Mouse (Mus musculus): ENCODE data around the gene Slc37a1.

The Slc37a1 gene

GRCm38 (mm10) chr17:31316998-31317397, 30.4 kb downstream of the Slc37a1 start:
- in situ Hi-C loops (cut with MboI, MseI): no loop called here

- in situ Hi-C loops (cut with MboI, MseI): no loop called here
Observed at GRCm38 (mm10) chr17:31317521-31318272, 31.1 kb downstream of the Slc37a1 start.

- in situ Hi-C loops (cut with MboI, MseI): no loop called here
Observed at GRCm38 (mm10) chr17:31318906-31319767, 32.5 kb downstream of the Slc37a1 start.

- in situ Hi-C loops (cut with MboI, MseI): no loop called here
Observed at GRCm38 (mm10) chr17:31321425-31321824, 34.8 kb downstream of the Slc37a1 start.

GRCm38 (mm10) chr17:31322446-31322845, 35.9 kb downstream of the Slc37a1 start:
- in situ Hi-C loops (cut with MboI, MseI): no loop called here

GRCm38 (mm10) chr17:31323379-31323778, 36.8 kb downstream of the Slc37a1 start:
- in situ Hi-C loops (cut with MboI, MseI): no loop called here

- in situ Hi-C loops (cut with MboI, MseI): no loop called here
Observed at GRCm38 (mm10) chr17:31324227-31324626, 37.6 kb downstream of the Slc37a1 start.

- in situ Hi-C loops (cut with MboI, MseI): loop anchor here in 1 of 2 experiments (5.0 kb wide), 1 partner anchor 167 kb away; no protein-coding TSS in a partner anchor
Observed at GRCm38 (mm10) chr17:31325451-31326219, 39.0 kb downstream of the Slc37a1 start.

- in situ Hi-C loops (cut with MboI, MseI): loop anchor here in 1 of 2 experiments (5.0 kb wide), 1 partner anchor 166 kb away; no protein-coding TSS in a partner anchor
Observed at GRCm38 (mm10) chr17:31326220-31326852, 39.7 kb downstream of the Slc37a1 start.

- in situ Hi-C loops (cut with MboI, MseI): loop anchor here in 1 of 2 experiments (5.0 kb wide), 1 partner anchor 164 kb away; no protein-coding TSS in a partner anchor
Observed at GRCm38 (mm10) chr17:31328466-31328865, 41.9 kb downstream of the Slc37a1 start.

GRCm38 (mm10) chr17:31330622-31331021, 44.0 kb downstream of the Slc37a1 start:
- in situ Hi-C loops (cut with MboI, MseI): no loop called here

GRCm38 (mm10) chr17:31331273-31331672, 44.7 kb downstream of the Slc37a1 start:
- in situ Hi-C loops (cut with MboI, MseI): no loop called here

GRCm38 (mm10) chr17:31331920-31332319, 45.3 kb downstream of the Slc37a1 start:
- in situ Hi-C loops (cut with MboI, MseI): no loop called here

GRCm38 (mm10) chr17:31332333-31332732, 45.7 kb downstream of the Slc37a1 start:
- in situ Hi-C loops (cut with MboI, MseI): no loop called here

- in situ Hi-C loops (cut with MboI, MseI): no loop called here
Observed at GRCm38 (mm10) chr17:31334509-31335260, 48.1 kb downstream of the Slc37a1 start.

GRCm38 (mm10) chr17:31335344-31336080, 48.9 kb downstream of the Slc37a1 start:
- in situ Hi-C loops (cut with MboI, MseI): no loop called here

- in situ Hi-C loops (cut with MboI, MseI): loop anchor here in 1 of 2 experiments (5.0 kb wide), 1 partner anchor 82 kb away; no protein-coding TSS in a partner anchor
Observed at GRCm38 (mm10) chr17:31339769-31340168, 53.2 kb downstream of the Slc37a1 start.

GRCm38 (mm10) chr17:31342191-31342590, 55.6 kb downstream of the Slc37a1 start:
- in situ Hi-C loops (cut with MboI, MseI): loop anchor here in 1 of 2 experiments (5.0 kb wide), 1 partner anchor 85 kb away; no protein-coding TSS in a partner anchor

GRCm38 (mm10) chr17:31344172-31344801, 57.7 kb downstream of the Slc37a1 start:
- in situ Hi-C loops (cut with MboI, MseI): loop anchor here in 1 of 2 experiments (5.0 kb wide), 1 partner anchor 87 kb away; no protein-coding TSS in a partner anchor

Measured in T-helper 17 cell (primary cell).